Mouse (Mus musculus): ENCODE data around the gene Tmed3. TPM values are rescaled to one million over a fixed set of nuclear protein-coding genes. Genes with fewer than 3 reads are reported as not detected.

Tmed3 gene
- polyA plus RNA-seq (2012; rRNA removed), result 70.6 and 86.0 TPM in 2 replicates

GRCm38 (mm10) chr9:89704265-89705196, at the start of gene Tmed3:
TSS of gene Tmed3 (minus strand) at chr9:89705068.

GRCm38 (mm10) chr9:89738295-89738694, 33.4 kb upstream of the Tmed3 start, which contains the start of gene Ankrd34c:
TSS of gene Ankrd34c (minus strand) at chr9:89738475.

Other genes starting within 250 kb of the Tmed3 start
- not detected in 2 replicates for gene Minar1, start 81.9 kb downstream of the Tmed3 start, polyA plus RNA-seq (2012; rRNA removed)
- gene Ankrd34c, start 33.4 kb upstream of the Tmed3 start, polyA plus RNA-seq (2012; rRNA removed), result not detected in 2 replicates
- gene Rasgrf1, start 204.8 kb upstream of the Tmed3 start, polyA plus RNA-seq (2012; rRNA removed), result 0.16 and 0.17 TPM in 2 replicates